Mouse (Mus musculus): Measurements from ENCODE around the gene Shkbp1. TPM values are rescaled to one million over a fixed set of nuclear protein-coding genes. Genes with fewer than 3 reads are reported as not detected.

Gene Shkbp1
- polyA plus RNA-seq, 1 experiment from 2014 or later, result 85.4 TPM

GRCm38 (mm10) chr7:27339519-27339918, 16.3 kb downstream of the Shkbp1 start:
- H3K27me3 ChIP-seq, result peaks cover 27% of the 10 kb centered on the region
- ATAC-seq, result peak; percentile 8; the same call in 1 of the 2 replicates
- H3K27ac ChIP-seq, result no peak overlapping the region
- 27% methylated on average over 7 of the region's 7 CpGs for WGBS
- H3K9me3 ChIP-seq (replicated peaks), result no peaks in the 10 kb centered on the region
- peaks cover 34% of the 10 kb centered on the region for H3K4me1 ChIP-seq
- peaks cover 33% of the 10 kb centered on the region for H3K36me3 ChIP-seq (ENCODE audit: poor library complexity, severe bottlenecking)
- H3K9ac ChIP-seq, result 0 out of 2 replicates have a peak overlapping the region, but pooled peaks have one; percentile 17
- H3K4me3 ChIP-seq, result peak overlapping the region; percentile 23
- H3K4me2 ChIP-seq, result peak overlapping the region; percentile 50

DNA sequence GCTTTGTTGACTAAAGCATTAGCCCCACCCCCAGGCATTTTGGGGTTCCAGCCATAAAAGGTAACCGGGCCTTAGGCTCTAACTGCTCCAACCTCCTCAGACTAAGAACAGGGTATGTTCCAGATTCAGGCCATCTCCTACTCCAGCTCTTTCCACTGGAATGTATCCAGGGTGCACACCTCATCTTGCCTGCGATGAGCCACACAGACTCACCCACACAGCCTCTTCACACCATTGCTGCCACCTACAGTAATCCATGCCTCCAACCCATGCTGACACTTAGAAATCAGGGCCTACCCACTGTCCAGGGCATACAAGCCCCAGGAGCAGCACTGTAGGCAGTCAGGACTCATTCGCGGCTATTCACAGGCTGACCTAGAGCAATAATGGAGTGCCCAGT, 16.7 kb downstream of the Shkbp1 start:
- H3K9me3 ChIP-seq (replicated peaks), result no peaks in the 10 kb centered on the region
- H3K4me1 ChIP-seq, result peaks cover 38% of the 10 kb centered on the region
- H3K4me2 ChIP-seq, result peak overlapping the region; percentile 50
- ATAC-seq, result no peak
- WGBS, result 66% methylated on average over 4 of the region's 4 CpGs
- no peak overlapping the region for H3K27ac ChIP-seq
- 0 out of 2 replicates have a peak overlapping the region, but pooled peaks have one; percentile 17 for H3K9ac ChIP-seq
- H3K4me3 ChIP-seq, result peak overlapping the region; percentile 23
- H3K36me3 ChIP-seq (ENCODE audit: poor library complexity, severe bottlenecking), result peaks cover 29% of the 10 kb centered on the region
- peaks cover 31% of the 10 kb centered on the region for H3K27me3 ChIP-seq

DNA sequence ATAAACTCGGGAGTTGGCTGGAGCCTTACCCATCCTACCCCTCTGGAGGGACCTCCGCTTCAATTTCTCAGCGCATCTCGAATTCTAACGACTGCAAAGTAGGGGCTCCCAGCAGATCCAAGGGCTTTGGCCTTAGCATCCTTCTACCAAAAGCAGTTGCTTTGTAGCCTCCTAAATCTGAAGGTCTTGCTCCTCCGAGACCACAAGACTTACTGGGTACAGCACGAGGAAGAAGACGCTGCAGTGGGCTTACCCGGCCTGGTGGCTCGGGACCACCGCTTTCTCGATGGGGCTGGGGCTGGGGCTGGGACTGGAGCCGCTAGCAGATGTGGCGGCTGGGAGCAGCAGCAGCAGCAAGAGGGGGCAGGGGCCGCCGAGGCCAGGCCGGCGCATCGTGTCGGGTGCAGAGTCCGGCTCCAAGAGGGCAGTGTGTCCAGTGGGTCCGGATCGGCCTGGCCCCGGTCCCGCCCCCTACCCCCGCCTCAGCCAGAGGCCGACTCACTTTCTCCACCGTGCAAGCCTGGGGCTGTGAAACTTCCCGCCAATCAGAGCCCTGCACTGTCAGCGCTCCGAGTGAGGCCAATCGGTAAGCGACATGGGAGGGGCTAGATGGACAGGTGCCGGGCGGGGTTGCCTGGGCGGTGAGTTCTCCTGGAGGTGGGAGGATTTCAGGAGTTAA, 18.5 kb downstream of the Shkbp1 start, which contains the start of gene Ltbp4:
Ltbp4 (minus strand) TSS at position 518 of the 679 bp plus-strand sequence.
- peak within 1 kb of the TSS; percentile 66 for H3K9ac ChIP-seq
- peaks cover 13% of the 10 kb centered on the region for H3K36me3 ChIP-seq (ENCODE audit: poor library complexity, severe bottlenecking)
- ATAC-seq, result peak; percentile 26; the same call in 1 of the 2 replicates
- H3K27me3 ChIP-seq, result peaks cover 49% of the 10 kb centered on the region
- WGBS, result under 1% methylated on average over 36 of the region's 36 CpGs
- H3K27ac ChIP-seq, result no peak within 1 kb of the TSS
- peak within 1 kb of the TSS; percentile 69 for H3K4me2 ChIP-seq
- H3K4me3 ChIP-seq, result peak within 1 kb of the TSS; percentile 42
- no peaks in the 10 kb centered on the region for H3K9me3 ChIP-seq (replicated peaks)
- peaks cover 55% of the 10 kb centered on the region for H3K4me1 ChIP-seq

- peak overlapping the region; percentile 42 for H3K4me3 ChIP-seq
- H3K27ac ChIP-seq, result no peak overlapping the region
- WGBS, result 1% methylated on average over 47 of the region's 47 CpGs
- H3K4me2 ChIP-seq, result peak overlapping the region; percentile 69
- peak; percentile 84 for ATAC-seq
- H3K4me1 ChIP-seq, result peaks cover 60% of the 10 kb centered on the region
- no peaks in the 10 kb centered on the region for H3K9me3 ChIP-seq (replicated peaks)
- peaks cover 60% of the 10 kb centered on the region for H3K27me3 ChIP-seq
- peaks cover 2% of the 10 kb centered on the region for H3K36me3 ChIP-seq (ENCODE audit: poor library complexity, severe bottlenecking)
- H3K9ac ChIP-seq, result peak overlapping the region; percentile 66
These were observed 19.6 kb downstream of the Shkbp1 start for GRCm38 (mm10) chr7:27335928-27336823.

- no peak overlapping the region for H3K27ac ChIP-seq
- H3K27me3 ChIP-seq, result peaks cover 70% of the 10 kb centered on the region
- ATAC-seq, result 0 out of 2 replicates have a peak, but pooled peaks have one; percentile 0
- H3K4me1 ChIP-seq, result peaks cover 70% of the 10 kb centered on the region
- H3K4me2 ChIP-seq, result peak overlapping the region; percentile 69; the same call in 1 of the 2 replicates
- 61% methylated on average over 15 of the region's 15 CpGs for WGBS
- no peaks in the 10 kb centered on the region for H3K9me3 ChIP-seq (replicated peaks)
- H3K4me3 ChIP-seq, result no peak overlapping the region
- no peak overlapping the region for H3K9ac ChIP-seq
- H3K36me3 ChIP-seq (ENCODE audit: poor library complexity, severe bottlenecking), result no peaks in the 10 kb centered on the region
These were observed 20.7 kb downstream of the Shkbp1 start for GRCm38 (mm10) chr7:27335011-27335720.

- peak overlapping the region; percentile 82 for H3K4me2 ChIP-seq
- H3K4me3 ChIP-seq, result 0 out of 2 replicates have a peak overlapping the region, but pooled peaks have one; percentile 47
- 5% methylated on average over 32 of the region's 32 CpGs for WGBS
- no peaks in the 10 kb centered on the region for H3K36me3 ChIP-seq (ENCODE audit: poor library complexity, severe bottlenecking)
- no peaks in the 10 kb centered on the region for H3K9me3 ChIP-seq (replicated peaks)
- H3K4me1 ChIP-seq, result peaks cover 72% of the 10 kb centered on the region
- ATAC-seq, result no peak
- H3K27me3 ChIP-seq, result peaks cover 77% of the 10 kb centered on the region
- H3K9ac ChIP-seq, result no peak overlapping the region
- H3K27ac ChIP-seq, result no peak overlapping the region
These were observed 21.4 kb downstream of the Shkbp1 start for GRCm38 (mm10) chr7:27334405-27334911.

DNA sequence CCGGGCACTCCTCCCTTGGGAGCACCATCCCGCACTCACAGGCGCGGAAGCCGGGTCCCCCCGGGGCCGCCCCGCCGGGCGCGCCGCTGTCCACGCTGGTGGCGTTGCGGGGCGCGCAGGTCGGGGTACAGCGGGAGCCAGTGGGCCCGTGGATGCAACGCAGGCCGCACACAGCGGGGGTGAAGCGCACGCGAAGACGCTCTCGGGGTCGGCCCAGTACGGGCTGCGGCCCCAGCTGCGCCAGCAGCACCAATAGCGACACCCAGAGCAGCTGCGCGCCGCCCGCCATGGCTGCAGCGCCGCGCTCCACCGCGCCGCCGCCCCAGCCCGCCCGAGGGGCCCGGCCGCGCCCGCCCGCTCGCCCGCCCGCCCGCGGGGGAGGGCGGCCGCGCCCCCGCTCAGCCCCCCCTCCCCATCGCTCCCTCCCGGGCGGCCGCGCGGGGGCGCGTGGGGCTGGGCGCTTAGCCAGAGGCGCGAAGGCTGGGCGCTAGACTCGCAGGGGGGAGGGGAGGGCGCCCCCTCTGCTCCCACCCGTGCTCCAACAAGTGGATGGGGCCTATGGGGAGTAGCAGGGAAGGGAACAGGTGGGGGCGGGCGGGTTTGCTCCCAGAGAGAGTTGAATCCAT, 22.4 kb downstream of the Shkbp1 start:
- no peak for ATAC-seq
- WGBS, result under 1% methylated on average over 34 of the region's 77 CpGs
- H3K27me3 ChIP-seq, result peaks cover 86% of the 10 kb centered on the region
- peak overlapping the region; percentile 82 for H3K4me2 ChIP-seq
- no peaks in the 10 kb centered on the region for H3K36me3 ChIP-seq (ENCODE audit: poor library complexity, severe bottlenecking)
- H3K9me3 ChIP-seq (replicated peaks), result no peaks in the 10 kb centered on the region
- H3K9ac ChIP-seq, result peak overlapping the region; percentile 74
- peak overlapping the region; percentile 47 for H3K4me3 ChIP-seq
- peaks cover 71% of the 10 kb centered on the region for H3K4me1 ChIP-seq
- H3K27ac ChIP-seq, result no peak overlapping the region

GRCm38 (mm10) chr7:27332353-27333199, 23.2 kb downstream of the Shkbp1 start:
- peak overlapping the region; percentile 82 for H3K4me2 ChIP-seq
- H3K4me3 ChIP-seq, result peak overlapping the region; percentile 47
- H3K4me1 ChIP-seq, result peaks cover 66% of the 10 kb centered on the region
- no peak overlapping the region for H3K27ac ChIP-seq
- ATAC-seq, result no peak; the same call in 1 of the 2 replicates
- H3K36me3 ChIP-seq (ENCODE audit: poor library complexity, severe bottlenecking), result no peaks in the 10 kb centered on the region
- WGBS, result under 1% methylated on average over 39 of the region's 39 CpGs
- peak overlapping the region; percentile 74 for H3K9ac ChIP-seq
- no peaks in the 10 kb centered on the region for H3K9me3 ChIP-seq (replicated peaks)
- H3K27me3 ChIP-seq, result peaks cover 86% of the 10 kb centered on the region

- Histone ChIP-seq H3K4me1 (peaks cover 59% of the 10 kb centered on the region), H3K36me3 (ENCODE audit: poor library complexity, severe bottlenecking) (no peaks in the 10 kb centered on the region), H3K4me2 (peak overlapping the region; percentile 82), H3K27ac (no peak overlapping the region), H3K4me3 (no peak overlapping the region), H3K27me3 (peaks cover 87% of the 10 kb centered on the region), H3K9ac (peak overlapping the region; percentile 22; the same call in 1 of the 2 replicates), H3K9me3 (replicated peaks) (no peaks in the 10 kb centered on the region)
- no peak for ATAC-seq
- WGBS, result 4% methylated on average over 8 of the region's 8 CpGs
These were observed 24.0 kb downstream of the Shkbp1 start for GRCm38 (mm10) chr7:27331854-27332253.

- Histone ChIP-seq H3K27ac (no peak overlapping the region), H3K9ac (no peak overlapping the region), H3K4me2 (peak overlapping the region; percentile 62), H3K27me3 (peaks cover 91% of the 10 kb centered on the region), H3K4me3 (0 out of 2 replicates have a peak overlapping the region, but pooled peaks have one; percentile 38), H3K4me1 (peaks cover 55% of the 10 kb centered on the region), H3K9me3 (replicated peaks) (no peaks in the 10 kb centered on the region), H3K36me3 (ENCODE audit: poor library complexity, severe bottlenecking) (no peaks in the 10 kb centered on the region)
- 7% methylated on average over 8 of the region's 8 CpGs for WGBS
- ATAC-seq, result no peak
These were observed 24.3 kb downstream of the Shkbp1 start for GRCm38 (mm10) chr7:27331541-27331851.
